Mouse (Mus musculus) neutrophil, adult 59 days (primary cell): ENCODE measurements around the gene Add2. TPM values are rescaled to one million over a fixed set of nuclear protein-coding genes. Genes with fewer than 3 reads are reported as not detected.

Experiments used
- total RNA-seq, 2 experiments: library from RNA; stranded (reverse); gene quantifications; 1 replicate in 1 of 2; 2 replicates in 1 of 2; pipeline ENCODE4 v1.2.4; 2023

Gene Add2
- 10 to 100 TPM in 1 of 2 experiments, 1 to 10 TPM in 1; 5.0 to 14.0 TPM for total RNA-seq

GRCm38 (mm10) chr6:86028601-86029322, at the start of gene Add2:
Gene Add2 (plus strand): TSS chr6:86028681.

GRCm38 (mm10) chr6:86015871-86016270, 12.6 kb upstream of the Add2 start, which contains the start of gene Figla:
Gene Figla (plus strand): TSS chr6:86016171.

Other genes with a start within 250 kb of the Add2 start
- not detected for gene Nat8f6, start 207.7 kb upstream of the Add2 start, total RNA-seq
- gene Nat8f5, start 207.7 kb upstream of the Add2 start, total RNA-seq: not detected
- gene Nat8, start 196.6 kb upstream of the Add2 start, total RNA-seq: not detected
- not detected for gene Nat8f2, start 159.5 kb upstream of the Add2 start, total RNA-seq
- gene Nat8f4, start 123.8 kb upstream of the Add2 start, total RNA-seq: under 1 TPM; 0.56 to 0.57 TPM
- 1 to 10 TPM; 6.0 to 6.5 TPM for gene Tprkb, start 116.8 kb upstream of the Add2 start, total RNA-seq
- gene Nat8f1, start 113.0 kb upstream of the Add2 start, total RNA-seq: 1 to 10 TPM; 1.6 to 2.1 TPM
- gene Dusp11, start 67.0 kb upstream of the Add2 start, total RNA-seq: 100 to 1,000 TPM; 134 to 141 TPM
- not detected for gene Figla, start 12.5 kb upstream of the Add2 start, total RNA-seq
- not detected for gene Tgfa, start 166.5 kb downstream of the Add2 start, total RNA-seq